Mouse (Mus musculus) embryonic facial prominence, embryonic 11.5 days (tissue): ENCODE results near the gene Olfr153. TPM values are rescaled to one million over a fixed set of nuclear protein-coding genes. Genes with fewer than 3 reads are reported as not detected.
"Not testable (repeated sequence)": the region's sequence is repeated elsewhere in the genome, so short reads cannot be mapped to it uniquely, and the experiment has no call there.

ENCODE experiments used
- ATAC-seq: fragments of 200-750 bp; cut with Nextera tagmentation; replicated peaks from 2 replicates; pipeline ENCODE4 v1.8.0; 2017; ENCODE audit warnings: low read depth; ENCODE audit not compliant: insufficient number of reproducible peaks, low FRiP score, low TSS enrichment
- DNase-seq: peaks from one replicate; pipeline ENCODE4 v3.0.0-alpha.2; 2015; ENCODE audit warnings: low spot score
- H3K27ac ChIP-seq: fragments of 300-500 bp; sonication (generic); replicated peaks from 2 replicates; pipeline ENCODE4 v1.5.1; 2014; ENCODE audit warnings: mild to moderate bottlenecking, low read depth, low read length, control low read depth
- H3K27me3 ChIP-seq: fragments of 300-500 bp; sonication (generic); 2 replicates; pipeline ENCODE4 v1.6.1; 2014; ENCODE audit warnings: mild to moderate bottlenecking, low read length, moderate library complexity, mixed read lengths; ENCODE audit not compliant: control insufficient read depth, insufficient read depth
- H3K36me3 ChIP-seq: fragments of 300-500 bp; sonication (generic); replicated peaks from 2 replicates; pipeline ENCODE4 v1.6.1; 2014; ENCODE audit warnings: low read depth, mild to moderate bottlenecking, low read length, moderate library complexity, mixed read lengths; ENCODE audit not compliant: control insufficient read depth, insufficient read depth
- H3K4me1 ChIP-seq: fragments of 300-500 bp; sonication (generic); 2 replicates; pipeline ENCODE4 v1.6.1; 2014; ENCODE audit warnings: low read length, mixed read lengths; ENCODE audit not compliant: control insufficient read depth, insufficient read depth
- H3K4me2 ChIP-seq: fragments of 300-500 bp; sonication (generic); 2 replicates; pipeline ENCODE4 v1.6.1; 2014; ENCODE audit warnings: low read depth, mild to moderate bottlenecking, control low read depth, low read length, moderate library complexity
- H3K4me3 ChIP-seq: fragments of 300-500 bp; sonication (generic); 2 replicates; pipeline ENCODE4 v1.5.1; 2014; ENCODE audit warnings: low read depth, low read length, control low read depth
- H3K9ac ChIP-seq: fragments of 300-500 bp; sonication (generic); replicated peaks from 2 replicates; pipeline ENCODE4 v1.6.1; 2014; ENCODE audit warnings: mild to moderate bottlenecking, control low read depth, low read length
- H3K9me3 ChIP-seq: fragments of 300-500 bp; sonication (generic); replicated peaks from 2 replicates; pipeline ENCODE4 v1.6.1; 2016; ENCODE audit warnings: mild to moderate bottlenecking, low read length, inconsistent platforms, mixed read lengths; ENCODE audit not compliant: control insufficient read depth
- WGBS: fragments of 180-500 bp; shearing (Covaris S2); extraction: QIAGEN DNeasy Blood & Tissue Kit; methylation state at CpG from one replicate; pipeline ENCODE4 v1.1.7; 2014; 5-methylcytosine and 5-hydroxymethylcytosine counted together
- polyA plus RNA-seq: library from polyadenylated mRNA; unstranded; fragments of >200 nt; fragmentation: Nextera tagmentation; extraction: Ambion mirVana; gene quantifications from 2 replicates; pipeline ENCODE4 v1.2.1, GENCODE M21; 2014

The Olfr153 gene
- not detected in 2 replicates for polyA plus RNA-seq

GRCm38 (mm10) chr2:87531496-87531895 lies at the start of gene Olfr153:
TSS of gene Olfr153 (plus strand) at chr2:87531796.
- H3K4me3 ChIP-seq = no peak within 1 kb of the TSS
- ATAC-seq = no peak
- H3K9ac ChIP-seq = no peak within 1 kb of the TSS
- DNase-seq = no peak
- H3K9me3 ChIP-seq = no peaks in the 10 kb centered on the region
- H3K4me1 ChIP-seq = no peaks in the 10 kb centered on the region
- H3K4me2 ChIP-seq = no peak within 1 kb of the TSS
- no peaks in the 10 kb centered on the region for H3K27me3 ChIP-seq
- H3K27ac ChIP-seq = no peak within 1 kb of the TSS
- H3K36me3 ChIP-seq = no peaks in the 10 kb centered on the region

GRCm38 (mm10) chr2:87482276-87482675 lies 49.3 kb upstream of the Olfr153 start:
- Histone ChIP-seq H3K4me1 (no peaks in the 10 kb centered on the region), H3K9ac (no peak overlapping the region), H3K9me3 (no peaks in the 10 kb centered on the region), H3K4me3 (no peak overlapping the region), H3K4me2 (no peak overlapping the region), H3K27me3 (no peaks in the 10 kb centered on the region), H3K36me3 (no peaks in the 10 kb centered on the region), H3K27ac (no peak overlapping the region)
- ATAC-seq (no peak), DNase-seq (no peak)
- WGBS = 73% methylated on average over 2 of the region's 2 CpGs

GRCm38 (mm10) chr2:87496993-87497392 lies 34.6 kb upstream of the Olfr153 start, which contains the start of gene Pramel7:
TSS of gene Pramel7 (minus strand) at chr2:87497093.
- H3K9me3 ChIP-seq, DNase-seq, H3K27ac ChIP-seq, H3K9ac ChIP-seq, H3K4me2 ChIP-seq, H3K4me3 ChIP-seq, H3K36me3 ChIP-seq, H3K27me3 ChIP-seq, ATAC-seq, H3K4me1 ChIP-seq: not testable (repeated sequence)
- WGBS = 93% methylated on average over 3 of the region's 5 CpGs

GRCm38 (mm10) chr2:87506265-87506664 lies 25.3 kb upstream of the Olfr153 start, which contains the start of gene Pramel6:
TSS of gene Pramel6 (plus strand) at chr2:87506565.
- ATAC-seq = no peak
- WGBS = 89% methylated on average over 6 of the region's 6 CpGs
- H3K9ac ChIP-seq = no peak within 1 kb of the TSS

GRCm38 (mm10) chr2:87515046-87515445 lies 16.6 kb upstream of the Olfr153 start:
- WGBS = 88% methylated on average over 2 of the region's 2 CpGs

More at GRCm38 (mm10) chr2:87506265-87506664, 25.3 kb upstream of the Olfr153 start, which contains the start of gene Pramel6:
- Histone ChIP-seq H3K36me3 (no peaks in the 10 kb centered on the region), H3K27me3 (no peaks in the 10 kb centered on the region), H3K4me2 (no peak within 1 kb of the TSS), H3K27ac (no peak within 1 kb of the TSS), H3K4me3 (no peak within 1 kb of the TSS), H3K4me1 (no peaks in the 10 kb centered on the region), H3K9me3 (no peaks in the 10 kb centered on the region)
- no peak for DNase-seq

GRCm38 (mm10) chr2:87515457-87516060 lies 16.0 kb upstream of the Olfr153 start:
- no peak for DNase-seq
- H3K4me1 ChIP-seq = no peaks in the 10 kb centered on the region
- H3K27ac ChIP-seq = no peak overlapping the region
- no peaks in the 10 kb centered on the region for H3K9me3 ChIP-seq
- no peak for ATAC-seq
- no peak overlapping the region for H3K4me2 ChIP-seq
- H3K4me3 ChIP-seq = no peak overlapping the region
- H3K9ac ChIP-seq = no peak overlapping the region
- WGBS = 82% methylated on average over 7 of the region's 8 CpGs
- H3K36me3 ChIP-seq = no peaks in the 10 kb centered on the region
- H3K27me3 ChIP-seq = no peaks in the 10 kb centered on the region

More at GRCm38 (mm10) chr2:87515046-87515445, 16.6 kb upstream of the Olfr153 start:
- Histone ChIP-seq H3K9me3 (no peaks in the 10 kb centered on the region), H3K4me1 (no peaks in the 10 kb centered on the region), H3K9ac (no peak overlapping the region), H3K27ac (no peak overlapping the region), H3K4me2 (no peak overlapping the region), H3K27me3 (no peaks in the 10 kb centered on the region), H3K36me3 (no peaks in the 10 kb centered on the region), H3K4me3 (no peak overlapping the region)
- ATAC-seq = no peak
- no peak for DNase-seq

GRCm38 (mm10) chr2:87516581-87516980 lies 15.0 kb upstream of the Olfr153 start:
- ATAC-seq = no peak
- DNase-seq = no peak
- no peaks in the 10 kb centered on the region for H3K36me3 ChIP-seq
- H3K4me2 ChIP-seq = no peak overlapping the region
- H3K9me3 ChIP-seq = no peaks in the 10 kb centered on the region
- no peak overlapping the region for H3K9ac ChIP-seq
- no peak overlapping the region for H3K27ac ChIP-seq
- 81% methylated on average over 3 of the region's 3 CpGs for WGBS
- H3K4me1 ChIP-seq = no peaks in the 10 kb centered on the region
- H3K27me3 ChIP-seq = no peaks in the 10 kb centered on the region
- H3K4me3 ChIP-seq = no peak overlapping the region

- no peak overlapping the region for H3K4me2 ChIP-seq
- H3K4me1 ChIP-seq = no peaks in the 10 kb centered on the region
- WGBS = 95% methylated on average over 4 of the region's 4 CpGs
- H3K27ac ChIP-seq = no peak overlapping the region
- ATAC-seq (no peak), DNase-seq (no peak)
- H3K9me3 ChIP-seq = no peaks in the 10 kb centered on the region
- H3K36me3 ChIP-seq = no peaks in the 10 kb centered on the region
- H3K4me3 ChIP-seq = no peak overlapping the region
- H3K9ac ChIP-seq = no peak overlapping the region
- no peaks in the 10 kb centered on the region for H3K27me3 ChIP-seq
Observed at GRCm38 (mm10) chr2:87520651-87521050, 10.9 kb upstream of the Olfr153 start.
